Mouse (Mus musculus) spleen, adult 2 months (tissue): ENCODE measurements around the gene Arsb. TPM values are rescaled to one million over a fixed set of nuclear protein-coding genes. Genes with fewer than 3 reads are reported as not detected.

ENCODE experiments used
- DNase-seq, 2 experiments: peaks; one replicate each; pipeline versions ENCODE4 v3.0.0 to v3.0.0-alpha.2; 2012 to 2021; ENCODE audit warnings: low spot score in 2 of 2, low read depth in 1 of 2
- H3K27ac ChIP-seq: fragments of 200-500 bp; 2 replicates; pipeline ENCODE4 v1.5.1; 2012; ENCODE audit warnings: low read length, inconsistent platforms; ENCODE audit not compliant: insufficient read depth
- H3K27me3 ChIP-seq: fragments of 200-500 bp; 2 replicates; pipeline ENCODE4 v1.6.1; 2012; ENCODE audit warnings: mild to moderate bottlenecking, moderate library complexity, low read length, inconsistent platforms; ENCODE audit not compliant: control insufficient read depth, insufficient read depth
- H3K36me3 ChIP-seq: fragments of 200-500 bp; 2 replicates; pipeline ENCODE4 v1.6.1; 2012; ENCODE audit warnings: mild to moderate bottlenecking, low read length, inconsistent platforms; ENCODE audit not compliant: control insufficient read depth, insufficient read depth
- H3K4me1 ChIP-seq: fragments of 200-500 bp; 2 replicates; pipeline ENCODE4 v1.6.1; 2011; ENCODE audit warnings: inconsistent platforms; ENCODE audit not compliant: control insufficient read depth, insufficient read depth, insufficient read length
- H3K4me3 ChIP-seq: fragments of 200-500 bp; 2 replicates; pipeline ENCODE4 v1.5.1; 2011; ENCODE audit warnings: mild to moderate bottlenecking, inconsistent platforms; ENCODE audit not compliant: insufficient read depth, insufficient read length; ENCODE audit errors: extremely low read depth
- CTCF ChIP-seq: fragments of 200-500 bp; IDR thresholded peaks from 2 replicates; pipeline ENCODE4 v1.5.1; 2011; ENCODE audit warnings: mild to moderate bottlenecking, inconsistent platforms; ENCODE audit not compliant: insufficient read depth, insufficient read length, insufficient replicate concordance; ENCODE audit errors: extremely low read depth
- POLR2A ChIP-seq: fragments of 200-500 bp; IDR thresholded peaks from 2 replicates; pipeline ENCODE4 v1.6.1; 2011; ENCODE audit warnings: low read depth, low read length, inconsistent platforms
- WGBS: fragments of 180-500 bp; shearing (Covaris S2); methylation state at CpG from one replicate; pipeline ENCODE4 v1.1.7; 2018; 5-methylcytosine and 5-hydroxymethylcytosine counted together
- polyA plus RNA-seq: library from polyadenylated mRNA; depleted of rRNA; stranded (reverse); fragments of >200 nt; gene quantifications from 2 replicates; pipeline ENCODE4 v1.2.3, GENCODE M21; 2012

The Arsb gene
- polyA plus RNA-seq, 1 experiment = 16.6 TPM

- 91% methylated on average over 4 of the region's 4 CpGs for WGBS
- Histone ChIP-seq H3K4me1 (no peaks in the 10 kb centered on the region), H3K27me3 (no peaks in the 10 kb centered on the region), H3K27ac (no peak overlapping the region), H3K4me3 (no peak overlapping the region), H3K36me3 (no peaks in the 10 kb centered on the region)
- no peak for TF ChIP-seq POLR2A
- no peak for TF ChIP-seq CTCF
- DNase-seq = no peak
Observed at GRCm38 (mm10) chr13:93952466-93952865, 181.0 kb downstream of the Arsb start.

- TF ChIP-seq POLR2A (no peak), CTCF (no peak)
- Histone ChIP-seq H3K27ac (no peak overlapping the region), H3K27me3 (no peaks in the 10 kb centered on the region), H3K4me1 (no peaks in the 10 kb centered on the region), H3K36me3 (no peaks in the 10 kb centered on the region), H3K4me3 (no peak overlapping the region)
- DNase-seq = no peak
- 91% methylated on average over 8 of the region's 8 CpGs for WGBS
Observed at GRCm38 (mm10) chr13:93957907-93958306, 186.5 kb downstream of the Arsb start.

GRCm38 (mm10) chr13:93966271-93966670, 194.8 kb downstream of the Arsb start:
- Histone ChIP-seq H3K36me3 (no peaks in the 10 kb centered on the region), H3K4me1 (no peaks in the 10 kb centered on the region), H3K4me3 (no peak overlapping the region), H3K27ac (no peak overlapping the region), H3K27me3 (no peaks in the 10 kb centered on the region)
- TF ChIP-seq POLR2A = no peak
- no peak for TF ChIP-seq CTCF
- no peak for DNase-seq

- H3K27ac ChIP-seq = no peak overlapping the region
- no peaks in the 10 kb centered on the region for H3K36me3 ChIP-seq
- no peaks in the 10 kb centered on the region for H3K4me1 ChIP-seq
- H3K4me3 ChIP-seq = no peak overlapping the region
- TF ChIP-seq POLR2A = no peak
- no peak for TF ChIP-seq CTCF
- no peak for DNase-seq
- WGBS = 78% methylated on average over 9 of the region's 9 CpGs
- no peaks in the 10 kb centered on the region for H3K27me3 ChIP-seq
Observed at GRCm38 (mm10) chr13:93967138-93967537, 195.7 kb downstream of the Arsb start.

DNA sequence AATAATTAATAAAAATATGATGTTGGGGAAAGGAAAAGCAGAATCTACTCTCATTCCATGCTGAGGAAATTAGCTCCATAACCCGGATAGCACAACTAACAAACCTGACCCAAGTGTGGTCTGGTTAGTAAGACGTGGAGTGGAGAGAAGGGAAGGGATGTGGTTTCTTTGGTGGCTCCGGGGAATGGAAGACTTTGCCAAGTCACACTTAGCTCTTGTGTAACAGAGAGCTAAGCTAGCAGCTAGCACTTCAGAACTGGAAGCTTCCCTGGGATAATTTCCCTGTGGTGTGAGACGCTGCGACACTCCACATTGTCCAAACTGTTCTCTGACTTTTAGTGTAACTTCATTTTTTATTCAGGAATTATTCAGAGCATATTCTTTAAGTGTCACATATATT, 198.7 kb downstream of the Arsb start:
- no peaks in the 10 kb centered on the region for H3K4me1 ChIP-seq
- H3K36me3 ChIP-seq = no peaks in the 10 kb centered on the region
- no peak overlapping the region for H3K4me3 ChIP-seq
- no peaks in the 10 kb centered on the region for H3K27me3 ChIP-seq
- WGBS = 29% methylated on average over 5 of the region's 5 CpGs
- no peak for TF ChIP-seq POLR2A
- TF ChIP-seq CTCF = no peak
- no peak for DNase-seq
- no peak overlapping the region for H3K27ac ChIP-seq

DNA sequence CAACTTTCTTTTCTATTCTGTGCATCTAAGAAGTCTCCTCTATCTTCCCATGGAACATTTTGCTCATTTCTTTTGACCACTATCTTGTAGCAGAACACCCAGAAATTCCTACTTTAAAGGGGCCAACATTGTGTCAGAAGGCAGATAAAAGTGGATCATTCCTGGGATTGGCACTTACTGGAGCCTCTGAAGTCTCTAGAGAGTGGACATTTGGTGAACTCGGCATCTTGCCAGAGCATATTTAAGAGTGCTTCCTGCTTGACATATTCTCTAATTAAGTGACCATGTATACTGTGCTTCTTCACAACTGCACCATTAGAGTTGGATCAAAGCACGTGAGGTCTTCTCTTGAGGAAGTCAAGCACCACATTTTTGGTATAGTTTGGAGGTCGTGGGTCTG, 201.0 kb downstream of the Arsb start:
- Histone ChIP-seq H3K4me3 (no peak overlapping the region), H3K27ac (no peak overlapping the region), H3K4me1 (no peaks in the 10 kb centered on the region), H3K36me3 (no peaks in the 10 kb centered on the region), H3K27me3 (no peaks in the 10 kb centered on the region)
- 74% methylated on average over 3 of the region's 3 CpGs for WGBS
- DNase-seq = no peak
- TF ChIP-seq POLR2A = no peak
- TF ChIP-seq CTCF = no peak

GRCm38 (mm10) chr13:93975668-93976067, 204.2 kb downstream of the Arsb start:
- WGBS = 91% methylated on average over 5 of the region's 5 CpGs
- no peak overlapping the region for H3K27ac ChIP-seq

More at GRCm38 (mm10) chr13:93975668-93976067, 204.2 kb downstream of the Arsb start:
- TF ChIP-seq CTCF = no peak
- TF ChIP-seq POLR2A = no peak
- Histone ChIP-seq H3K27me3 (no peaks in the 10 kb centered on the region), H3K4me3 (no peak overlapping the region), H3K4me1 (no peaks in the 10 kb centered on the region), H3K36me3 (no peaks in the 10 kb centered on the region)
- no peak for DNase-seq
